Mouse (Mus musculus) adrenal gland, postnatal 25 days (tissue): ENCODE results near the gene Ddx25. TPM values are rescaled to one million over a fixed set of nuclear protein-coding genes. Genes with fewer than 3 reads are reported as not detected.

Source experiments
- DNase-seq: peaks from one replicate; pipeline ENCODE4 v3.0.0; 2021; ENCODE audit warnings: mixed read lengths
- total RNA-seq: library from RNA; stranded (reverse); gene quantifications from 2 replicates; pipeline ENCODE4 v1.2.3, GENCODE M21; 2021

Gene Ddx25
- total RNA-seq, 1 experiment from 2014 or later = 0.73 TPM

- DNase-seq = no peak
Measured at GRCm38 (mm10) chr9:35493033-35493732, 65.1 kb downstream of the Ddx25 start.

GRCm38 (mm10) chr9:35491109-35491866 lies 67.0 kb downstream of the Ddx25 start:
- DNase-seq = no peak

GRCm38 (mm10) chr9:35488496-35488895 lies 69.8 kb downstream of the Ddx25 start:
- DNase-seq = no peak

Other genes with a start within 250 kb of the Ddx25 start
- gene Cdon, start 137.4 kb downstream of the Ddx25 start, total RNA-seq = 10.7 and 13.1 TPM in 2 replicates
- gene Gm1113, start 40.3 kb downstream of the Ddx25 start, total RNA-seq = not detected in 2 replicates
- 12.8 and 13.5 TPM in 2 replicates for gene Pus3, start 67 bp upstream of the Ddx25 start, total RNA-seq
- gene Pate2, start 11.8 kb upstream of the Ddx25 start, total RNA-seq = 0.52 TPM in 1 of 2 replicates, not detected in the other
- 4.5 and 5.4 TPM in 2 replicates for gene Hyls1, start 11.9 kb upstream of the Ddx25 start, total RNA-seq
- gene Pate4, start 53.4 kb upstream of the Ddx25 start, total RNA-seq = not detected in 2 replicates
- gene Pate3, start 89.7 kb upstream of the Ddx25 start, total RNA-seq = not detected in 2 replicates
- gene Pate1, start 128.9 kb upstream of the Ddx25 start, total RNA-seq = not detected in 2 replicates
- gene Gm17677, start 182.5 kb upstream of the Ddx25 start, total RNA-seq = not detected in 2 replicates
- not detected in 2 replicates for gene Gm17727, start 219.6 kb upstream of the Ddx25 start, total RNA-seq
- not detected in 2 replicates for gene Gm27235, start 231.6 kb upstream of the Ddx25 start, total RNA-seq
- gene D730048I06Rik, start 231.6 kb upstream of the Ddx25 start, total RNA-seq = not detected in 2 replicates